Mouse (Mus musculus) hindbrain, postnatal 0 days (tissue): Measurements from ENCODE around the gene Zswim4. TPM values are rescaled to one million over a fixed set of nuclear protein-coding genes. Genes with fewer than 3 reads are reported as not detected.

Source experiments
- ATAC-seq: fragments of 200-750 bp; cut with Nextera tagmentation; 2 replicates; pipeline ENCODE4 v1.8.0; 2017; ENCODE audit warnings: mild to moderate bottlenecking, moderate TSS enrichment, moderate library complexity
- DNase-seq: peaks from one replicate; pipeline ENCODE4 v3.0.0-alpha.2; 2015; ENCODE audit warnings: low spot score
- H3K27ac ChIP-seq: fragments of 300-500 bp; sonication (generic); 2 replicates; pipeline ENCODE4 v1.5.1; 2014; ENCODE audit warnings: mild to moderate bottlenecking
- H3K27me3 ChIP-seq: fragments of 300-500 bp; sonication (generic); 2 replicates; pipeline ENCODE4 v1.6.1; 2014; ENCODE audit warnings: low read length, mixed read lengths; ENCODE audit not compliant: insufficient read depth
- H3K36me3 ChIP-seq: fragments of 300-500 bp; sonication (generic); 2 replicates; pipeline ENCODE4 v1.6.1; 2014; ENCODE audit warnings: low read length, mixed read lengths; ENCODE audit not compliant: insufficient read depth
- H3K4me1 ChIP-seq: fragments of 300-500 bp; sonication (generic); 2 replicates; pipeline ENCODE4 v1.6.1; 2014; ENCODE audit warnings: antibody characterized with exemption, low read length, mixed read lengths; ENCODE audit not compliant: insufficient read depth
- H3K4me2 ChIP-seq: fragments of 300-500 bp; sonication (generic); 2 replicates; pipeline ENCODE4 v1.6.1; 2014; ENCODE audit warnings: low read depth, mild to moderate bottlenecking, low read length, moderate library complexity, mixed read lengths
- H3K4me3 ChIP-seq: fragments of 300-500 bp; sonication (generic); 2 replicates; pipeline ENCODE4 v1.5.1; 2014; ENCODE audit warnings: low read length
- H3K9ac ChIP-seq: fragments of 300-500 bp; sonication (generic); replicated peaks from 2 replicates; pipeline ENCODE4 v1.6.1; 2014; ENCODE audit warnings: mild to moderate bottlenecking, low read length, moderate library complexity, mixed read lengths
- H3K9me3 ChIP-seq: fragments of 300-500 bp; sonication (generic); 2 replicates; pipeline ENCODE4 v1.6.1; 2016; ENCODE audit warnings: low read length, mixed read lengths
- CTCF ChIP-seq: IDR thresholded peaks from 2 replicates; pipeline ENCODE4 v1.5.1; 2016; ENCODE audit warnings: antibody characterized with exemption, control low read depth, low read depth
- WGBS: fragments of 180-500 bp; shearing (Covaris S2); extraction: QIAGEN DNeasy Blood & Tissue Kit; methylation state at CpG from one replicate; pipeline ENCODE4 v1.1.7; 2014; 5-methylcytosine and 5-hydroxymethylcytosine counted together
- polyA plus RNA-seq: library from polyadenylated mRNA; unstranded; fragments of >200 nt; fragmentation: Nextera tagmentation; extraction: Ambion mirVana; gene quantifications from 2 replicates; pipeline ENCODE4 v1.2.1, GENCODE M21; 2015
- total RNA-seq: library from RNA; depleted of rRNA; stranded (reverse); fragments of >200 nt; gene quantifications from 2 replicates; pipeline ENCODE4 v1.2.3, GENCODE M21; 2014

Zswim4 gene
- total and polyA plus RNA-seq, 2 experiments from 2014 or later = 11.3 to 44.1 TPM

DNA sequence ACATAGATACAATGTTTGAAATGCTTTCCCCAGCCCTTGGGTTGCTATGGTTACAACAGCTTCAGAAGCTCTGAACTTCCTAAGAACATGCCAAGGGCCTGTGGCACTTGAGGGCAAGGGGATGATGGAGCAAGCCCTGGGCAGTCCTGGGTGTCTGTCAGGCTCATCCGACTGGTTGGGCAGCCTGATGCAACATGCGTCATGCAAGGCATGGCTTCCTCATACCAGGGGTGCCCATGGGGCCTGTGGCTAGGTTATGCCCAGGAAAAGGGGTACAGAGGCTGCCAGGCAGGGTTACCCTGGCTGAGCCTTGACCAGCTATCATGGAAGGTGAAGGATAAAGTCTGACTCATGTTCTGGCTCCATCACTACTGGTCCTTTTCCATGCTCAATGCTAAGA, 3.8 kb downstream of the Zswim4 start:
- Histone ChIP-seq H3K4me1 (peaks cover 11% of the 10 kb centered on the region; the same call in 1 of the 2 replicates), H3K9ac (no peak overlapping the region), H3K27ac (no peak overlapping the region), H3K36me3 (peaks cover 37% of the 10 kb centered on the region), H3K4me3 (no peak overlapping the region), H3K27me3 (no peaks in the 10 kb centered on the region), H3K9me3 (no peaks in the 10 kb centered on the region), H3K4me2 (no peak overlapping the region)
- TF ChIP-seq CTCF = no peak
- ATAC-seq (no peak), DNase-seq (no peak)
- WGBS = 83% methylated on average over 2 of the region's 2 CpGs

DNA sequence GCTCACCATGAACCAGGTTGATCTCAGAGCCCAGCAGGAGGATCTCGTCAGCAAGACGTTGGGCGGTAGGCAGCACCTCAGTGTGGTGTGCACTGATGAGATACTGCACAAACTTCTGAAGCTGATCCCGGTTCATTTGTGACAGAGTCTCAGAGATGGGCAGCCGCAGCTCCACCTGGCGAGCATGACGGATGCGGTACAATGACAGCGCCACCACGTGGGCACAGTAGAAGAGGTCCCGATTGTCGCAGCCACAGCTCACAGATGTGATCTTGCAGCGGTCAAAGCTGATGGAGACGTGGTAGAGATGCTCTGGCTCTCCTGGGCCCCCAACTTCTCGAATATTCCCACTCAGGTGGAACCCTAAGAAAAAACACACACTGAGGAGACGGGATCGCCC, 6.1 kb downstream of the Zswim4 start:
- ATAC-seq (0 out of 2 replicates have a peak, but pooled peaks have one; percentile 8), DNase-seq (no peak)
- H3K27me3 ChIP-seq = no peaks in the 10 kb centered on the region
- 80% methylated on average over 17 of the region's 17 CpGs for WGBS
- peaks cover 7% of the 10 kb centered on the region; the same call in 1 of the 2 replicates for H3K4me1 ChIP-seq
- H3K9ac ChIP-seq = no peak overlapping the region
- peak; percentile 49 for TF ChIP-seq CTCF
- no peak overlapping the region for H3K4me3 ChIP-seq
- H3K4me2 ChIP-seq = no peak overlapping the region
- H3K9me3 ChIP-seq = no peaks in the 10 kb centered on the region
- H3K36me3 ChIP-seq = peaks cover 60% of the 10 kb centered on the region
- no peak overlapping the region for H3K27ac ChIP-seq

DNA sequence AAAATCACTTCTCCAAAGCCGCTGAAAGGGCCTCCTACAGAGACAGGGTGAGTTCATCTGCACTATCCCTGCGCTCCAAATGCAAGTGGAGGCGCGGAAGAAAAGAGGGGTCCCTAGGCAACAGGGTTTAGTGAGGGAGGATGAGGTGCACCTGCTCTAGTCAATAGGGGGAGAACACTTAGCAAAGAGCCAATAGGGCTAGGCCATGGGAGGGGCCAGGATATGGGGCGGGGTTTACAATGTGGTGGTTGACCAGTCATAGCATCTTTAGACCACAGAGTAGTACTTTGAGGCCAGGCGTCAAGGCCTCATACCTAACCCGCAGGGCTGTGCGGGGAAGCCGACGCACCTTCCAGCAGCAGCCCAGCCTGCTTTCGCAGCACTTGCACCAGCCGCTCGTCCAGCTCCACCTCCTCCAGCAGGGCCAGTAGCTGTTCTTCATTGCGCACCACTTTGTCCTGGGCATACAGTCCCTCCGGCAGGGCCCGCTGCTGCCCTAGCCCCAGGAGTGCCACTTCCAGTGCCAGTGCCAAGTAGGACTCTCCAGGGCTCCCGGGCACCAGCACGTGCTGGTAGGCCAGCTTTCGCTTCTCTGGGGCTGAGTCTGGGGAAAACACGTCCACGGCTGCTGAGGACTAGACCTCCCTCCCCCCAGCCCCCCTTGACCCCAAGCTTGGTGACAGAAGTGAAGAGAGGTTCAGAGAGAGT, 13.4 kb downstream of the Zswim4 start:
- H3K9ac ChIP-seq = no peak overlapping the region
- TF ChIP-seq CTCF = no peak
- H3K4me2 ChIP-seq = no peak overlapping the region
- H3K27me3 ChIP-seq = no peaks in the 10 kb centered on the region
- peaks cover 71% of the 10 kb centered on the region for H3K36me3 ChIP-seq
- no peak overlapping the region for H3K27ac ChIP-seq
- whole genome bisulfite sequencing = 84% methylated on average over 21 of the region's 21 CpGs
- no peak overlapping the region for H3K4me3 ChIP-seq
- no peak for DNase-seq
- H3K9me3 ChIP-seq = no peaks in the 10 kb centered on the region
- no peaks in the 10 kb centered on the region for H3K4me1 ChIP-seq
- peak; percentile 44; the same call in 1 of the 2 replicates for ATAC-seq

DNA sequence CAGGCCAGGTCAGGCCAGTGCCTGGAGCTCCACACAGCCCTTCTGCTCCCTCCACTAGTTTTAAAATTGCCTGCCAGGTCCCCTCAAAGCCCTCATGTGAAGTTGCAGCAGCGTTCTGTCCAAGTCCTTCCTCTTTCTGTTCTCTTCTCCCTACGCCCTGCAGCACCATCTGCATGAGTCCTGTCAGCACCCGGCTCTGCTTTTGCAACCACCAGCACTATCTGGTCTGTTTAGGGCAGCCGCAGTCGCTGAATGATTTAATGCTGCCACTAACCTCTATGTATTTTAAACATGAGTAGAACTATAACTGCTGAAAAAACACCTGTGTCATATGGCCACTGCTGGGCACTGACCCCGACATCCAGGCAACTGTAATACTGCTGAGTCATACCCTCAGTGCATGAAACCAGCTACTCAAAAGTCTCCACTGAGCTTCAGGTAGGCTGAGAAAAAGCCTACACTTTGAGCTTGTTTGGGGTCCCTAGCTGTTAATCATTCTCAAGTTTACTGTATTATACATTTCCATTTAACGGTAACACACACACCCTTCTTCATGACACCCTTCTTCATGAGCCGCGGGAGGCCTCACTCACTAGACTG, 14.2 kb downstream of the Zswim4 start:
- peaks cover 71% of the 10 kb centered on the region for H3K36me3 ChIP-seq
- H3K9ac ChIP-seq = no peak overlapping the region
- H3K4me1 ChIP-seq = no peaks in the 10 kb centered on the region
- DNase-seq = no peak
- H3K9me3 ChIP-seq = no peaks in the 10 kb centered on the region
- H3K27me3 ChIP-seq = no peaks in the 10 kb centered on the region
- H3K4me2 ChIP-seq = no peak overlapping the region
- no peak for TF ChIP-seq CTCF
- no peak overlapping the region for H3K27ac ChIP-seq
- 97% methylated on average over 9 of the region's 9 CpGs for WGBS
- no peak overlapping the region for H3K4me3 ChIP-seq
- ATAC-seq = no peak

- Histone ChIP-seq H3K4me3 (no peak overlapping the region), H3K9me3 (no peaks in the 10 kb centered on the region), H3K27me3 (no peaks in the 10 kb centered on the region), H3K36me3 (peaks cover 69% of the 10 kb centered on the region), H3K9ac (no peak overlapping the region), H3K4me1 (no peaks in the 10 kb centered on the region), H3K27ac (no peak overlapping the region), H3K4me2 (no peak overlapping the region)
- WGBS = 89% methylated on average over 7 of the region's 7 CpGs
- no peak for TF ChIP-seq CTCF
- ATAC-seq (no peak), DNase-seq (no peak)
Measured at GRCm38 (mm10) chr8:84220105-84220504, 16.8 kb downstream of the Zswim4 start.

GRCm38 (mm10) chr8:84218143-84218542, 18.7 kb downstream of the Zswim4 start:
- Histone ChIP-seq H3K9ac (no peak overlapping the region), H3K9me3 (no peaks in the 10 kb centered on the region), H3K4me3 (no peak overlapping the region), H3K4me1 (no peaks in the 10 kb centered on the region), H3K27me3 (no peaks in the 10 kb centered on the region), H3K4me2 (no peak overlapping the region), H3K27ac (no peak overlapping the region), H3K36me3 (peaks cover 70% of the 10 kb centered on the region)
- DNase-seq (no peak), ATAC-seq (no peak)
- 94% methylated on average over 5 of the region's 5 CpGs for WGBS
- TF ChIP-seq CTCF = no peak

GRCm38 (mm10) chr8:84217206-84217605, 19.6 kb downstream of the Zswim4 start:
- Histone ChIP-seq H3K4me3 (no peak overlapping the region), H3K27ac (no peak overlapping the region), H3K27me3 (no peaks in the 10 kb centered on the region), H3K9ac (no peak overlapping the region), H3K9me3 (no peaks in the 10 kb centered on the region), H3K4me2 (no peak overlapping the region), H3K4me1 (no peaks in the 10 kb centered on the region), H3K36me3 (peaks cover 73% of the 10 kb centered on the region)
- 91% methylated on average over 11 of the region's 11 CpGs for WGBS
- no peak for TF ChIP-seq CTCF
- ATAC-seq (no peak), DNase-seq (no peak)
